Mouse (Mus musculus) lung, postnatal 4 days (tissue): Measurements from ENCODE around the gene Deaf1.

Experiments used
- DNase-seq, 2 experiments: peaks; one replicate each; pipeline ENCODE4 v3.0.0; 2021

Deaf1 gene

DNA sequence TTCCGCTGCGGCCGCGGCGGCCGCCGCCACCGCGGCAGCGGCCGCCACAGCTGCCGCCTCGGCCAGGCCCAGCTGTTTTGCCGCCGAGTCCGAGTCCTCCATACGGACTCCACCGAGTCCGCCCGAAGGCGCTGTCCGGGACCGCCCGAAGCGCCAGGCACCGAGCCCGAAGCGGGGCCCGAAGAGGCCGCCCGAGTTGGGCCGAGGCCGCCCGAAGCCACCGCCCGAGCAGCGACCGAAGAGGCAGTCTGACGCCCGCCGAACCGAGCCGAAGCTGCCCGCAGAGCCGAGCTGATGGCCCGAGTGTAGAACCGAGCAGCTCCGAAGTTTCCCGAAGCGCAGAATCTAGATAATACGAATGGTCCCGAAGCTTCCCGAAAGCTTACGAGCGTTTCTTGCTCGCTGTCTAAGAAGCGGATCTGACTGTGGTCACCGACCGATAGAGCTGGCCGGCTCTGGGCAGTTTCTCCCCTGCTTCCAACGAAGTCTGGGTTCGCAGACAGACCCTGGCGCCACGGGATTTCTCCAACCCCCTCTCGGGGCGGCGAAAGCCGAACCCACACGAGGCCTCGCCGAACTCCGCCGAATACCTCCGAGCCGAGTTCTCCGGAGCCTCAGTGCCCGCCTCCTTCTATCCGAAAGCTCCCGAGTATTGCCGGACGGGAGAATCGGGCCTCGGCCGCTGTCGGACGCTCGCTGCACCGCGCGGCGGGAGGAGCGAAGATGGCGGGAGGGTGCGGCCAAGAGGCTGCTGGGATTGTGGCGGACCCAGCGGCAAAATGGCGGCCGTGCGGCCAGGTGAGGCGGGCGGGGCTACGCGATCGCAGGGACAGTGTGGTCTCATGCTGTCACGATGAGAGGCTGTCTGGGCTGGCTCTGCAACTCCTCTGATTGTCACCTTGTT lies at the start of gene Deaf1, which contains the start of gene Tmem80:
Deaf1 (minus strand) TSS at position 222 of the 904 bp plus-strand sequence.
Tmem80 (plus strand) TSS at position 271 of the 904 bp plus-strand sequence.
- peak; percentile 100 for DNase-seq

- no peak for DNase-seq
Observed at GRCm38 (mm10) chr7:141374399-141374798, 46.9 kb upstream of the Deaf1 start.

DNA sequence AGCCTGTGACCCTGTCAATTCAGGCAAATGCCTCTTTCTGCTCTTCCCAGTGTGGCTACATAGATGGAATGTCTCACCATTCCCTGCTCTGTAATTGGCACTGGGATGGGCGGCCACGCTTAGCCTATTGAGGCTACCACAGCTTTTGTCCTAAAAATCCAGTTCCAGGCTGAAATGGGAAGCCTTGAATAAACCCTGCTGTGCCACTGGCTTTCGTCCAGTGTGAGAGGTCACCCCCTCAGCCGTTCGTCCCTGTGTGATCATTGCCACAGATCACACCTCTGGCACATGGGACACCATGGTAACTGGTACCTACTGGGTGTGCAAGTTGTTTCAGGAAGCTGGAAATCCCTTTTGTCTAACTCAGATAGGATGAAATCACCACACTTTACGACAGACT lies 46.1 kb upstream of the Deaf1 start:
- no peak for DNase-seq

DNA sequence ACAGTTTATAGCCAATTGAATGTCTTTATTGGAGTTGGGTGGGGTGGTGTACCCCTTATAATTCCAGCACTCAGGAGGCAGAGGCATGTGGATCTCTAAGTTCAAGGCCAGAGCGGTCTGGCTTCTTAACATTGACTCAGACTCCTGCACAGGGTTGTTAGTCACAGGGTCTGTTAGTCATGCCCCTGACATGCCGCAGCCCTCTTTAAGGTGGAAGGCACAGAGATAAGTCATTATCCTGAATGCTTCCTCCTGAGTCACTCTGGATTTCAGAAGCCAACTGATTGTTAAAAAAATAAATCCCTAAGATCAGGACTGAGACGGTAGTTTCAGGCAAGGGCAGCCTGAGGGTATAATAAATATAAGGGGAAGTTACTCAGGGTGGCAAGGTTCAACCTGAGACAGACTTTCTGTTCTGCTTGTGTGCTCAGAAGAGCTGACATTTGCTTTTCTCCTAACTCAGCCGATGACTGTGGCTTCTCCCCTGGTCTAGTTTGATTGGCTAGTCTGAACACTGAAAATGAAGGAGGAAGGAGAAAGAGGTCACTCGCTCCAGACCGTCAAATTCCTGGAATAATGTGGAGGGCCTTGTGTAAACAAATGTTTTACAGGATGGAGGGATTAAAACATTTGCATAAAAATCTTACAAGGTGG lies 44.6 kb upstream of the Deaf1 start:
- no peak for DNase-seq

GRCm38 (mm10) chr7:141369918-141370317 lies 42.4 kb upstream of the Deaf1 start:
- no peak for DNase-seq

DNA sequence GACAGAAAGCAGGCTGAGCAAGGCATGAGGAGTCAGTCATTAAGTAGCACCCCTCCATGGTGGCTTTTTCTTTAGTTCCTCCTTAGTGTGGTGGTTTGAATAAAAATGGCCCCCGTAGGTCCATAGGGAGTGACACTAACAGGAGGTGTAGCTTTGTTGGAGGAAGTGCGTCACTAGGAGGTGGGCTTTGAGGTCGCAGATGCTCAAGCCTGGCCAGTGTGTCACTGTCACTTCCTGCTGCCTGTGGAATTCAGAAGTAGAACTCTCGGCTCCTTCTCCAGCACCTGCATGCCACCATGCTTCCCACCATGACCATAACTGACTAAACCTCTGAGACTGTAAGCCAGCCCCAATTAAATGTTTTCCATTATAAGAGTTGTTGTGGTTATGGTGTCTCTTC lies 39.9 kb upstream of the Deaf1 start:
- no peak for DNase-seq

DNA sequence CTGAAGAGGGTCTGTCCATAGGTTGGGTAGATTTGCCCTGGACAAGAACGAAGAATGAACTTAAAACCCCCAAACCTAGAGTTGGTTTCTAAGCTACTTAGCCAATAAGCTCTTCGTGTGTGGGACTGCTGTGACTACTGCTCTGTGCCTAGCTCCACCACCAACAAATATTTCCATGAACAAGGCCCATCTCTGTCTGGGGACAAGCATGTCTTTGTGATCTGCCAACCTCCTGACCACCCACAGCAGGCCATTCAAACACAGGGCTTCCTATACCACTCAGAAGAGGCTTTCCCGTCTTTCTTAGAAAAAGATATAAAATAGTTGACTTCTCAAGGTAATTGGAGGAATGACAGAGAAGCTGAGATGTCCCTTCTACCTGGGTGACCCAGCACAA lies 37.6 kb upstream of the Deaf1 start:
- no peak for DNase-seq

- DNase-seq: no peak
Observed at GRCm38 (mm10) chr7:141364349-141365048, 37.0 kb upstream of the Deaf1 start.

DNA sequence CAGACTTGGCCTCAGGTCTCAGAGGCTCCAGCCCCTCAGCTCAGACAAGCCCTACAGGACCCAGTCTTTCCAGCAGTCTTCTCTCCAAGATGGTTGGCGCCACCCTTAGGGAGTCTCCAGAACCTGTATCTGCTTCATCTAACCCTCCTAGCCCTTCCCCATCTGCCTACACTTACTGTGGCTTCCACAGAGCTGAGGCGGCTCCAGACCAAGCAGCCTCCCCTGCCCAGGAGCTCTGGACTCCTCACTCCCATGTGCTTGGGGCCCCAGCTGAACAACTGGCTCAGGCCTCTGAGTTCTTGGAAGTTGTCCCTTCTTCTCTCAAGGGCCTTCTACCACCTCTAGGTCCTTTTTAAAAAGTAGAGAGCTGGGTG lies 36.2 kb upstream of the Deaf1 start:
- DNase-seq: no peak

DNA sequence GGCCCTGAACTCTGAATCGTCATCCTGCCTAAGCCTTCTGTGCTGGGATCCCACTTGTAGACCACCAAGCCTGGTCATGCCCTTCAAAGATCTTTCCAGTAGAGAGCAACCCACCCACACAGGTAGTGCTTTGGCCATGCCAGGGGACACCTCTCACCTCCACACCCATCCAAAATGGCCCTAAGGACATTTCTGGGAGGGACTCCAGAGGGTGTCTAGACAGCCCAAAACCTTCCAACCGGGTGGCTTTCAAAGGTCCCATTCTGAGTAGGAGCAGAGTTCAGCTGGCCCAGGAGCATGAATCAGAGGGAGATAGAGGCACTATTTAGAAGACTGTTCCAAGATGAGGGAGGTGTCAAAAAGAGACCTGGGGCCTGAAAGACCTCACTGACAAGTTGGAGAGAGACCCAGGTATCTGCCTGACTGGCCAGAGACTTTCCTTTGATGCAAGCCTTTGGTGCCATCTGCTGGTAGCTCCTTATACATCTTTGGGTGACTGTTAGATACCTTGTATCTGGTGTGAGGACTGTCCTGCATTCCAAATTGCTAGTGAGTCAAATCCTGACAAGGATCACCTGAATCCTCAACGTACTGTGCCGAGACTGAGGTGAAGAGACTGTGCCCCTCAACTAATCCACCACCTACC lies 35.7 kb upstream of the Deaf1 start:
- peak in 1 of 2 experiments; percentile 78 for DNase-seq

GRCm38 (mm10) chr7:141361510-141361909 lies 34.0 kb upstream of the Deaf1 start:
- DNase-seq: peak; percentile 69 to 84

DNA sequence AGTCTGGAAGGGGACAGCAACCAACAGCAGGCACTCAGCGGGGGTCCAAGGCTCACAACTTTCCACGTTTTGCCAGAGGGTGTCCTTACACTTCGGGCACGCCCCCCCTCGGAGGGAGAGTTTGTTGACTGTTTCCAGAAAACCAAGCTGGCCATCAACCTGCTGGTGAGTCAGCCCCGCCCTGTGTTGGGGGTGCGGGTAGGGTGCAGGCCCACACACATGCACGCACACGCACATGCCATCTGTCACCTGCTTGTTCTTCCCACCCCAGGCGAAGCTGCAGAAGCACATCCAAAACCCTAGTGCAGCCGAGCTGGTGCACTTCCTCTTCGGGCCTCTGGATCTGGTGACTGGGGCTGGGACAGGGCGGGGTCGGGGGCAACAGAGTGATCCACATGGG lies 29.5 kb upstream of the Deaf1 start:
- no peak for DNase-seq

DNA sequence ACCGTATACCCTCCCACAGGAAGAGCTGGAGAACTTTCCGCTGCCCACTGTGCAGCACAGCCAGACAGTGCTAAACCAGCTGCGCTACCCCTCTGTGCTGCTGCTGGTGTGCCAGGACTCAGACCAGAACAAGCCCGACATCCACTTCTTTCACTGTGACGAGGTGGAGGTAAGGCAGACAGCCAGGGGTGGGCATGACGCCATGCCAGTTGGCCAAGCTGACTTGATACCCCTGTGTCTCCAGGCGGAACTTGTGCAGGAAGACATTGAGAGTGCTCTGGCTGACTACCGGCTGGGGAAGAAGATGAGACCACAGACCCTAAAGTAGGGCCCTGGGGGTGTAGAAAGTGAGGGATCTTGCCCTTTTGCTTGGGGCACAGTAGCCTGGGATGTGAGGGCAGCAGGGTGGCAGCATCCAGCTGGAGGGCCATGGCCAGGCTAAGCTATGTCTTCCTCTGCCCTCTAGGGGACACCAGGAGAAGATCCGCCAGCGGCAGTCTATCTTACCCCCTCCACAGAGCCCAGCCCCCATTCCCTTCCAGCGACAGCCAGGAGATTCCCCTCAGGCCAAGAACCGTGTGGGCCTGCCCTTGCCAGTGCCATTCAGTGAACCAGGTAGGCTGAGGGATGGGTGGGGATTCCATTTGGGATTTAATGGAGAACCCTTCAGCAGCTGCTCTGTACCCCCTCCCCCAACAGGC lies 28.3 kb upstream of the Deaf1 start:
- DNase-seq: no peak

- DNase-seq: no peak
Observed at GRCm38 (mm10) chr7:141355051-141355450, 27.6 kb upstream of the Deaf1 start.

DNA sequence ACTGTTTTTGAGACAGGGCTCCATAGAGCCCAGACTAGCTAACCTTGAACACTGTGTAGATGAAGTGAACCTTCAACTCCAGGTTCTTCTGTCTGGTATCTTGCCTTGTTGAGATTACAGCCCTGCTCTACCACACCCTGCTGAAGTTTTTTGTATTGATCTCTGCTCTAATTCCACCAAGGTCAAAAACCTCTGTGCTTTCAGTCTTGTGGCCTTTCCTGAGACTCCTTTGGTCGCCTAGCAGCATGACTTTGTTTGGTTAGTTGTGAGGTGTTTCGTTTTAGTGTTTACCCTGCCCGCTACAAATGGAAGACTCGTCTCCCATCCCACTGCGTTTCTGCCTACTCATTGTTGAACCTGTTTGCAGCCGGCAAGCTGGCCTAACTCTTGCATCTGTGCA lies 23.6 kb upstream of the Deaf1 start:
- DNase-seq: no peak

DNA sequence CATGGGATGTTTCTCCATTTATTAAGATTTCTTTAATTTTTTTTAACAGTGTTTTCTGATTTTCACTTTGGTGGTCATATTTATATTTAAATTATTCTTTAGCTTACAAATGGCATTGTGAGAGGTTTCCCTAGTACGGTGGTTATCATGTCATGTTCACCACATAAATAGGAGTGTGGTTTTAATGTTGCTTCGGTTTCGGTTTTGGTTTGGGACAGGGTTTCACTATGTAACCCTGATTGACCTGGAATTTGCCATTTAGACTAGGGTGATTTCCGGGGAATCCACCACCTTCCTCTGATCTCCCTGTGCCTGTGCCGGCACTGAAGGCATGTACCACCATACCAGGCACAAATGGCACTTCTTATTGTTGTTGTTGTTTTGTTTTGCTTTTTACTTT lies 17.3 kb upstream of the Deaf1 start:
- DNase-seq: no peak

DNA sequence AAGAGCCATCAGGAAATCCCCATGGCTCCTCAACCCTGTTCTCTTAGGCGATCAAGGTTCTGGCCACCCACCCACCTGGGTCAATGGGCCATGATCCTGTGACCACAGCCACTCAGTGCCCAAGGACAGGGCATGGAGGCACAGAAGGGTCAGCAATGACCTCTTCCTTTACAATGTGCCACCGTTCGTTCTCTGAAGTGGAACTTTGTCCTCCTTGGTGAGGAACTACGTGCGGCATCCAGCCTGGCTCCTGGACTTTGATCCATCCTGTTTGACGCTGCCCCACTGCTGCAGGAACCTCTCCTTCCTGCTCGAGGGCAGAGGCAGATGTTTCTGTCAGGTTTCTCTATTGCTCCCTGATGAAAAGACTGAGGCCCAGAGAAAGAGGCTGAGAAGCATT lies 16.2 kb upstream of the Deaf1 start:
- DNase-seq: no peak

- DNase-seq: no peak
Observed at GRCm38 (mm10) chr7:141343230-141343629, 15.7 kb upstream of the Deaf1 start.

- DNase-seq: no peak
Observed at GRCm38 (mm10) chr7:141341689-141342226, 14.3 kb upstream of the Deaf1 start.

DNA sequence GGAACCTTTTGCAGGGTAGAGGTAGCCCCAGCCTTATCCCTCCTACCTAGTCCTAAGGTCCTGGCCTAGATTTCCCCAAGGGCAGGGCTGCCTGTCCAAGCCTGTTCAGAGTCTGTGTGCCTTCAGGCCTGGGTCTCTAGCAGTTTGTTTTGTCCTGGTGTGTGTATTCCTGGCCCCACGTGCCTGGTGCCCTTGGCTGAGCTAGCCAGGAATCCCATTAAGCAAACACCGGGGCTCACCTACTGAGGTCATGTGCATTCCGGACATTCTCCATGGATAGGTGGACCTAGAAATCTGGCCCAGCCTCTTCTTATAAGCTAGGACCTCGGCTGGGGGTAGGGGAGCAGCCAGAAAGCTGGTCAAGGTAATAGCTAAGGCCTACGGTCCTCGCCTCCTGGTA lies 13.0 kb upstream of the Deaf1 start:
- DNase-seq: peak; percentile 57 to 81

DNA sequence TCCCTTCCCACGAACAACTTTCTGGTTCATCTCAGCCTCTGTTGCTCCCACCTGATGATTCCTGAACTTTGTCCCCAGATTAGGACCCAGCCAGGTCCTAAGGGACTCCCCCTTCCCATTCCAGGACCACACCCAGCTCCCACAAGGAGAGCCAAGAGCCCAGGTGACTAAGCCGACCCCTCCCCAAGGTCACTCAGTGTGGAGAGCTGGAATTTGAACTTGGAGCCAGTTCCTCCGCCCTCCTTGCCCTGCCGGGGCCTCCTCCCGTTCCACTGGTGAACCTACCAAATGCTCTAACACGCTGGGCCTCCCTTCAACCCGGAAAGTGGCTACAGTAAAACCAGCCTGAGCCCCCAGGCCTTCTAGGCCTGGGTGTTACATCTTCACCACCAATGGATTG lies 12.5 kb upstream of the Deaf1 start:
- DNase-seq: no peak
